Mouse (Mus musculus) stomach, adult 2 months (tissue): Measurements from ENCODE around the gene Sf3b5. TPM values are rescaled to one million over a fixed set of nuclear protein-coding genes. Genes with fewer than 3 reads are reported as not detected.

Experiments
- polyA plus RNA-seq: library from polyadenylated mRNA; depleted of rRNA; stranded (reverse); fragments of >200 nt; gene quantifications from 2 replicates; pipeline ENCODE4 v1.2.3, GENCODE M21; 2012; rRNA removed

Sf3b5 gene
- 25.3 and 34.3 TPM in 2 replicates for polyA plus RNA-seq

GRCm38 (mm10) chr10:13005043-13005442 lies at the start of gene Sf3b5:
Sf3b5 (plus strand) TSS chr10:13005343.

DNA sequence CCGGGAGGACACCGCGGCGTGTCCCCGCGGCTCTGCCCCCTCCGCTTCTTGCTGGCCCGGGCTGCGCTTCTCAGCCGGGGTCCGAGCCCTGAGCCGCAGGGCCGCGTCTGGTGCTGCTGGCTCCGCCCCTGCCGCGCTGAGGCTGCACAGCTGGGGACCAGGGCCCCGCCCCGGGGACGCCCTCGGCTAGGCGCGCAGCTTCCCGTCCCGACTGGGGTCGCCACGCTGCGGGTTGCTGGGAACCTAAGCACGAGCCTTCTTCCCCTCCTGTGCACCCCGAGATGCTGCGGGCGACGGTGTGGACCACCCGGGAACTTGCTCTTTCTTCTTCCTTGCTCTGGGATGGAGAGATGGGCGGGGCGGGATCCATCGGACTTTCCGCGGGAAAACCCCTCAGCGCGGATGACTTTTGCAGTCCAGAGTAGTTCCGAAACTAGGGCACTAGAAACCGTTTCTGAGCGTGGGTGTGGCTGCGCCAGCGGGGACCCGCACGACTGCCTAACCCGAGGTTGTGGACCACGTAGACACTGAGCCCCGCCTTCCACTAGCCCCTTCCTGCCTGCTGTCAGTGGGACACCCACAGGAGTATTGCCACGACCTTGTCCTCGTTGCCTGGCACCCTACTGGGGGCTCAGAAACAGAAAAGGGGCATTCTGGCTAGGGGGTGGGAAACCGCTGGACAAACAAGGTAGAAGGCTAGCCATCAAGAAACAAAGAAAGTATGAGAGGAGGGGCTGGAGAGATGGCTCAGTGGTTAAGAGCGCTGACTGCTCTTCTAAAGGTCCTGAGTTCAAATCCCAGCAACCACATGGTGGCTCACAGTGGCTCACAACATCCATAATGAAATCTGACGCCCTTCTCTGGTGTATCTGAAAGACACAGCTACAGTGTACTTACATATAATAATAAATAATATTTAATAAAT lies 40.7 kb upstream of the Sf3b5 start, which contains the start of gene Stx11:
Gene Stx11, minus strand, starts transcription at position 148 of the 925 bp plus-strand sequence.

Other genes starting within 250 kb of the Sf3b5 start
- 5.0 and 7.7 TPM in 2 replicates for gene Utrn, start 136.0 kb upstream of the Sf3b5 start, polyA plus RNA-seq
- gene Stx11, start 41.0 kb upstream of the Sf3b5 start, polyA plus RNA-seq = 1.3 TPM in 2 replicates
- 7.7 and 14.2 TPM in 2 replicates for gene Plagl1, start 55.2 kb downstream of the Sf3b5 start, polyA plus RNA-seq
- gene Zc2hc1b, start 172.7 kb downstream of the Sf3b5 start, polyA plus RNA-seq = not detected in 2 replicates
- 3.0 and 4.7 TPM in 2 replicates for gene Ltv1, start 187.8 kb downstream of the Sf3b5 start, polyA plus RNA-seq